Mouse (Mus musculus) olfactory bulb, adult 2 months (tissue): Measurements from ENCODE around the gene C1qa. TPM values are rescaled to one million over a fixed set of nuclear protein-coding genes. Genes with fewer than 3 reads are reported as not detected.

Source experiments
- H3K27ac ChIP-seq: fragments of 200-500 bp; 2 replicates; pipeline ENCODE4 v1.5.1; 2012; ENCODE audit warnings: low read depth, low read length; ENCODE audit not compliant: insufficient read depth
- H3K4me1 ChIP-seq: fragments of 200-500 bp; 2 replicates; pipeline ENCODE4 v1.6.1; 2012; ENCODE audit warnings: low read length; ENCODE audit not compliant: control insufficient read depth, insufficient read depth
- H3K4me3 ChIP-seq: fragments of 200-500 bp; 2 replicates; pipeline ENCODE4 v1.5.1; 2012; ENCODE audit warnings: mild to moderate bottlenecking, low read depth, low read length, moderate library complexity; ENCODE audit not compliant: insufficient read depth
- CTCF ChIP-seq: fragments of 200-500 bp; IDR thresholded peaks from 2 replicates; pipeline ENCODE4 v1.5.1; 2012; ENCODE audit warnings: low read depth, mild to moderate bottlenecking, low read length, moderate library complexity; ENCODE audit not compliant: insufficient read depth
- POLR2A ChIP-seq: fragments of 200-500 bp; IDR thresholded peaks from 2 replicates; pipeline ENCODE4 v1.6.1; 2012; ENCODE audit warnings: mild to moderate bottlenecking, low read depth, low read length, moderate library complexity; ENCODE audit not compliant: insufficient read depth
- WGBS: fragments of 180-500 bp; shearing (Covaris S2); methylation state at CpG from one replicate; pipeline ENCODE4 v1.1.7; 2018; 5-methylcytosine and 5-hydroxymethylcytosine counted together
- polyA plus RNA-seq: library from polyadenylated mRNA; stranded (reverse); fragments of >200 nt; gene quantifications from 2 replicates; pipeline ENCODE4 v1.2.4, GENCODE M21; 2012; ENCODE audit warnings: low replicate concordance; ENCODE audit not compliant: missing spikeins, insufficient read depth, insufficient read length

Gene C1qa
- polyA plus RNA-seq, 1 experiment = not detected

DNA sequence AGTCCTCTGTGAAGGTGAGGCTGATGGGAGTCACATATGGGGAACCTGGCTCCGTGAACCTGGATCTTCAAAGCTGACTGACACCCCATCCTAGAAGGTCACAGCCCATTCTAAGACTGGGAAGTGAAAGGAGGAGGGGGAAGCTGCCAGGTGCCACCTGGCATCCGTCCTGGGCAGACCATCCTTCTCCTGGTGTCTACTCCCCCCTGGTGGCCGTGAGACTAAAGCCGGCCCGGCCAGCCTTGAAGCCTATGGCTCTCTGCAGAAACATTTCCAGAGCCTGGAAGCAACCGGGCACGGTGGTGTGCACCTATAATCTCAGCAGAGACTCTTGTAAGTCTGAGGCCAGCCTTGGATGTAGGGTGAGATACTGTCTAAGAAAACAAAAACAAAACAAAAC is 21.6 kb downstream of the C1qa start:
- TF ChIP-seq CTCF (peak; percentile 42; the same call in 1 of the 2 replicates), POLR2A (no peak)
- Histone ChIP-seq H3K4me1 (no peaks in the 10 kb centered on the region), H3K4me3 (no peak overlapping the region), H3K27ac (no peak overlapping the region)
- WGBS = 37% methylated on average over 7 of the region's 7 CpGs

DNA sequence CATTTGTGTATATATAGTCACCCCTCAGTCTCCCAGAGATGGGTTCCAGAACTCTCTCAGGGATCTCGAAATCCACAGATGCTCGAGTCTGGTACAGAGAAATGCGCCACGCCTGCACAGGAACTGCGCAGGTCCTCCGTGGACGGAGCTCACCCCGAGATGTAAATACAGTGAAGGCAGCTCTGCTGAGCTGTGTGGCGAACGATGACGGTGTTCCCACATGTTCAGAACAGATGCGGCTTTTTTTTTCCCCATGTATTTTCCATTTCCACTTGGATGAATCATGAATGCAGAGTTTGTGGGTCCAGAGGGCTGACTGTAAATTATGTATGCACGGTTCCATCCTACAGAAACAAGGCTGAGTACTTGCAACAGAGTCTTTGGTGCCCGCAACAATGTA is 23.6 kb downstream of the C1qa start:
- no peak overlapping the region for H3K27ac ChIP-seq
- no peaks in the 10 kb centered on the region for H3K4me1 ChIP-seq
- no peak overlapping the region for H3K4me3 ChIP-seq
- TF ChIP-seq CTCF (no peak), POLR2A (no peak)
- whole genome bisulfite sequencing = 73% methylated on average over 14 of the region's 14 CpGs

DNA sequence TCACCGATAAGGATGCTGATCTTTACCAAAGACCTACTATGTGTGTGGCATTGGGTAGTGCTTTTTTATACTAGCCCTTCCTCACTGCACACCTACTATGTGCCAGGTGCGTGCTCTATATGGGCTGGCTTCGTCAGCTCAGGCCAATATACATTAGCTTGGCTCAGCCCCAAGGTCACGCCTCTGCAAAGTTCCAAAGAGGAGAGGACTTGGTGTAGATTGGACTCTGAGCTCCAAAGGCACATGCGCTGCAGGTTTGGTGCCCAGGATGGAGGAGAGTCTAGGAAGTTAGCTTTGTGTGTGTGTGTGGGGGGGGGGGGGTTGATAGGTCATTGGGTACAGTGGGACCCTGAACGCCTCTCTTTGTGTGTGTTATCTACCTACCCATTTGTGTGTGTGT is 30.2 kb downstream of the C1qa start:
- Histone ChIP-seq H3K27ac (no peak overlapping the region), H3K4me3 (no peak overlapping the region), H3K4me1 (peaks cover 3% of the 10 kb centered on the region)
- TF ChIP-seq CTCF (no peak), POLR2A (no peak)
- WGBS = 84% methylated on average over 6 of the region's 6 CpGs

DNA sequence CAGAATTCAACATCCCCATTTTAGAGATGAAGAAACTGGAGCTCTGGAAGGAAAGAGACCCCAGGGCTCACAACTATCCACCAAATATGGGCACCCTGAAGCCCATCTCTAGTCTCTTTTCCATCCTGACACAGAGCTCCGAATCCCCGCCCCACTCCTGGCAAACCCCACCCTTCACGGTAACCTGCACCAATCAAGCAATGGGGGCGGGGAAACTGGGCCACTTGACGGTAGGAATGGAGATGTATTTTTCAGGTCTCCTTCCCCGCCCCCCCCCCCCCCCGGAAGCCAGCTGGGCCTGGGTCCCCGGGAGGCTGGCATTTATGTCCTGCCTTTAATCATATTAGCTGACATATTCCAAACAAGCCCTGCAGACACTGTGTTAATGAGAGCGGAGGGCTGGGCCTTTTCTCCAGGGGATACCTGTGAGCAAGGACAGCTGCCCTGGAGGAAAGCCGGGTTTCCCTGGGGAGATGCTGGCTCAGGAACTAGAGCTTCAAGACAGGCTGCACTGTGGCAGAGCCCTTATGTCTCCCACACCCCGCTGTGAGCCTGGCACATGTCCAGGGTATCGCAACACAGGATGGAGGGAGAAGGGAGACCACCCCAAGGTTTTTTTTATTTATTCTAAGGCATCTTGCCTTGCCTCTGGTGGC is 30.8 kb downstream of the C1qa start:
- no peak for TF ChIP-seq CTCF
- TF ChIP-seq POLR2A = no peak
- H3K4me3 ChIP-seq = no peak overlapping the region
- WGBS = 26% methylated on average over 11 of the region's 12 CpGs
- peaks cover 3% of the 10 kb centered on the region for H3K4me1 ChIP-seq
- H3K27ac ChIP-seq = no peak overlapping the region

DNA sequence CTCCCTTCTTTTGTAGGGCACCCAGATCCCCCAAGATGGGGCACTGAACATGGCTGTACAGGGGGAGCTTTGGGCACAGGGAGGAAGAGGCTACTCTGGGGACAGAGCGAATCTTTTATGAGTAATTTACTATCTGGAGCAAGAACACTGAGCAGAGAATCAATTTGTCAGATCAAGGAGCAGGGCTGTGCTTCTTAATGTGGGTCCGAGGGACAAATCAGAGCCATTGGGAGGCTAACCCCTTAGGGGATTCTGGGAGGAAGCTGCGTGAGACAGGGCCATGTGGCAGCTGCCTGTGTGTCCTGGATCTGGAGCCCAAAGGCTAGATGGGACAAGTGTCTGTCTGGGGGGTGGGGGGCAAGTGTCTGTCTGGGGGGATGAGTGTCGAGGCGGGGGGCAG is 33.1 kb downstream of the C1qa start:
- H3K4me3 ChIP-seq = no peak overlapping the region
- TF ChIP-seq CTCF (no peak), POLR2A (no peak)
- H3K4me1 ChIP-seq = peaks cover 6% of the 10 kb centered on the region
- 81% methylated on average over 5 of the region's 5 CpGs for WGBS
- H3K27ac ChIP-seq = no peak overlapping the region

DNA sequence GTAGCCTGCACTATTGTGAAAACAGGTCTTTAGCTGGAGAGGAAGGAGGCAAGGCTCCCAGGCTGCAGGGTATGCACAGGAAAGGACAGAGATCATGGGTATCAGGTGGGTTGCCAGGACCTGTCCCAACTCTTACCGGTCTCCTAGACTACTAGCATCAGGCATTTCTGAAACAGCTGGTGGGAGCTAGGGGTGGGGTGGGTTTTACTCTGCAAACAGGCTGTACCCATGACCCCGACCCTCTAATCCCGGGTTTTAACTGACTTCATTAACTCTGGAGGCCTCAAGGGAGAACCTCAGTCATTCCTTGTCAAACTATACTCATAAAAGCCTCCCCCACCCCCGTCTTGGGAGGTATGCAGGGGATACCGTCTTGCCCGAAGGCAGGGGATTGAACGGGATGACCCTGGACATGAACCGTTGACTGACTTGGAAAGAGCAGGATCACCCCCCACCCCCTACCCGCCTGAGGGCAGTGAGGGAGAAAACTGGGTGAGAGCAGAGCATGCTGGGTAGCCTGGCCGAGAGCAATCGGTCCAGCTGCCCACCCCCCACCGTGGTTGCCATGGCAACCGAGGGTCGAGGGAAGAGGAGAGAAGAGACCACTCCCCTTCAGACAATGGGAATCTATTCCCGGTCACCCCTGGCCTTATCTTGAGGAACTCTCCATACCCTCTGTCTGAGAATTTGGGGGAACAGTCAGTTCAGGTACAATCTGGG is 33.7 kb downstream of the C1qa start:
- H3K4me1 ChIP-seq = peaks cover 6% of the 10 kb centered on the region
- WGBS = 20% methylated on average over 15 of the region's 15 CpGs
- TF ChIP-seq CTCF = no peak
- no peak overlapping the region for H3K27ac ChIP-seq
- H3K4me3 ChIP-seq = no peak overlapping the region

DNA sequence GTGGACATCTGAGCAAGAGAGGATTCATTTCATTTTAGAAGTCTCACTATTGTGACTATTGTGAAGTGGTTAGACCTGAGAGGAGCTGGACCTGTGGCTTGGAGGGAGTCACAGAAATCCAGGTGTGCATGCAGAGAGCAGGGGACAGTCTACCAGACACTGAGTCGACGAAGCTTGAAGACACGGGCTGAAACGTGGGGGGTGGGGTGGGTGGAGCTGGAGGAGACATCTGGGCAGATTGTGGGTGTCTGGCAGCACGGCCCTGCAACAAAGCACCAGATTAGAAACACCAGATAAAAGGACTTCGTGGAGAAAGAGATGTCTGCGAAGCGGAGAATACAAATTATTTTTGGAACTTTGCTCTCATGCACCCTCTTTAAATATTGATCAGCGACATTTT is 35.1 kb downstream of the C1qa start:
- TF ChIP-seq POLR2A = no peak
- no peak for TF ChIP-seq CTCF
- no peak overlapping the region for H3K27ac ChIP-seq
- H3K4me3 ChIP-seq = no peak overlapping the region
- 27% methylated on average over 9 of the region's 9 CpGs for WGBS
- H3K4me1 ChIP-seq = peaks cover 6% of the 10 kb centered on the region

DNA sequence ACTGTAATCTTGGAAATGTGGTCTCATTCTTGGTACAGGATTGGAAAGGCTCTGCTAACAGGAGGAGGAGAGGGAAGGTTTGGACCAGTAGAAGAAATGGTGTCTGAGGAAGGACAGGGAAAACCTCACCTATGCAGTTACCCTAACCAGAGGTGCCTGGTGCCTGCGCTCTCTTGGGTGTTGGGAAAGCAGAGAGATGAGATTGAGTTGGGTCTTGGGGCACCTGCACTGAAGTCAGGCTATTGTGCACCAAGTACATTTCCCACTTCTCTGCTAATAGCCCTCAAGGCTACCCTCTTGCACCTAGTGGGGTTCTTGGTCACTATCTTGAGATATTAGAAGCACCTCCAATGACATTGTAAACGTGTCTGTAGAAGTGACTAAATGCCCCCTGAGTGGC is 36.2 kb downstream of the C1qa start:
- Histone ChIP-seq H3K27ac (no peak overlapping the region), H3K4me3 (no peak overlapping the region), H3K4me1 (peaks cover 6% of the 10 kb centered on the region)
- no peak for TF ChIP-seq CTCF
- no peak for TF ChIP-seq POLR2A
- WGBS = 96% methylated on average over 2 of the region's 2 CpGs

DNA sequence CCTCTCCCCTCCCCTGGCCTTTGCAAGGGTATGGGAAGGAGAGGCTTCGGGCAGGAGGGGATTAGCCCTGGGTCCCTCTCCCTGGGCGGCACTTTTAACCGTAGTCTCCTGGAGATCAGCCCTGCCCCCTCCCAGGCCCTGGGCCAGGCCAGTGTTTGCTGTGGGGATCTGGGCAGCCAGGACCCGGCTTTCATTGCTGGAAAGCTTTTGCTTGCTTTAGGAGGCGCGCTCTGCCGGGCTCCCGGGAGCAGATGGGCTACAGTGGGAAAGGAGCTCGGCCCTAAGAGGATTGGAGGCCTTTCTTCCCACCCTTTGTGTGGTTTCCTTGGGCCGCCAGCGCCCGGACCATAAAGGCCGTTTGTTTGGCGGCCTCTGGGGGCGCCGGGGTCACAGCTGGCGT is 36.8 kb downstream of the C1qa start:
- H3K4me1 ChIP-seq = peaks cover 6% of the 10 kb centered on the region
- TF ChIP-seq CTCF = no peak
- no peak for TF ChIP-seq POLR2A
- H3K4me3 ChIP-seq = no peak overlapping the region
- 45% methylated on average over 17 of the region's 17 CpGs for WGBS
- no peak overlapping the region for H3K27ac ChIP-seq

DNA sequence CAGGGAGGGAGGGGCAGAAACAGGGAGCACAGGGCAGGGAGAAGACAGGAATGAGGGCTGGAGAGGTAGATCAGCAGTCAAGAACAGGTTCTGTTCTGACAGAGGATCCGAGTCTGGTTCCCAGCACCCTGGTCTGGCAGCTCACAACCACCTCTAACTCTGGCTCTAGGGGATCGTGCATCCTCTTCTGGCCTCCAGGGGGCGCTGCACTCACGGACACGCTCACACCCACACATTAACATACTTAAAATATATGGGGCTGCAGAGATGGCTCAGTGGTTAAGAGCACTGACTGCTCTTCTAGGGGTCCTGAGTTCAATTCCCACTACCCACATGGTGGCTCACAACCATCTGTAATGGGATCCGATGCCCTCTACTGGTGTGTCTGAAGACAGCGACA is 38.6 kb downstream of the C1qa start:
- no peak overlapping the region for H3K27ac ChIP-seq
- H3K4me3 ChIP-seq = no peak overlapping the region
- WGBS = 84% methylated on average over 7 of the region's 7 CpGs
- H3K4me1 ChIP-seq = peaks cover 6% of the 10 kb centered on the region
- TF ChIP-seq CTCF = no peak
- TF ChIP-seq POLR2A = no peak
